Mouse (Mus musculus) MEL (cell line): Measurements from ENCODE around the gene Tnfrsf1a. TPM values are rescaled to one million over a fixed set of nuclear protein-coding genes. Genes with fewer than 3 reads are reported as not detected.

ENCODE experiments used
- DNase-seq: peaks from one replicate; pipeline ENCODE4 v3.0.0; 2011; ENCODE audit warnings: low read depth, low spot score
- H3K27ac ChIP-seq: 2 replicates; pipeline ENCODE4 v1.5.1; 2012; ENCODE audit warnings: low read depth, mild to moderate bottlenecking, control low read depth, low read length, moderate library complexity; ENCODE audit not compliant: control insufficient read depth
- H3K27me3 ChIP-seq, 2 experiments: fragments of 150-350 bp in 1 of 2; sonication (generic) in 1 of 2; 2 replicates each; pipeline ENCODE4 v1.6.1; 2012; ENCODE audit warnings: low read length in 2 of 2, mild to moderate bottlenecking in 2 of 2, improper control_type of control experiment in 1 of 2, moderate library complexity in 1 of 2; ENCODE audit not compliant: insufficient read depth in 2 of 2, control insufficient read depth in 1 of 2
- H3K36me3 ChIP-seq, 2 experiments: 2 replicates each; pipeline ENCODE4 v1.6.1; 2012 to 2014; ENCODE audit warnings: low read length in 2 of 2, improper control_type of control experiment in 1 of 2, inconsistent platforms in 1 of 2, mild to moderate bottlenecking in 1 of 2; ENCODE audit not compliant: insufficient read depth in 2 of 2, control insufficient read depth in 1 of 2
- H3K4me1 ChIP-seq, 2 experiments: fragments of 150-350 bp in 1 of 2; sonication (generic) in 1 of 2; 2 replicates each; pipeline ENCODE4 v1.6.1; 2012; ENCODE audit warnings: low read length in 2 of 2, improper control_type of control experiment in 1 of 2, mild to moderate bottlenecking in 1 of 2; ENCODE audit not compliant: insufficient read depth in 2 of 2, control insufficient read depth in 1 of 2
- H3K4me3 ChIP-seq, 2 experiments: fragments of 150-350 bp in 1 of 2; sonication (generic) in 1 of 2; 2 replicates each; pipeline ENCODE4 v1.5.1; 2012; ENCODE audit warnings: low read depth in 2 of 2, low read length in 2 of 2, mild to moderate bottlenecking in 2 of 2, moderate library complexity in 2 of 2, control low read depth in 1 of 2, improper control_type of control experiment in 1 of 2; ENCODE audit not compliant: control insufficient read depth in 1 of 2, insufficient read depth in 1 of 2
- H3K79me2 ChIP-seq: 2 replicates; pipeline ENCODE4 v1.6.1; 2012; ENCODE audit warnings: mild to moderate bottlenecking, low read length, moderate library complexity; ENCODE audit not compliant: control insufficient read depth, poor library complexity, insufficient read depth
- H3K9ac ChIP-seq: 2 replicates; pipeline ENCODE4 v1.6.1; 2012; ENCODE audit warnings: low read depth, mild to moderate bottlenecking, control low read depth, low read length, moderate library complexity; ENCODE audit not compliant: control insufficient read depth, poor library complexity, severe bottlenecking
- H3K9me3 ChIP-seq: fragments of 150-350 bp; sonication (generic); replicated peaks from 2 replicates; pipeline ENCODE4 v1.6.1; 2012; ENCODE audit warnings: mild to moderate bottlenecking, low read length, improper control_type of control experiment, moderate library complexity; ENCODE audit not compliant: insufficient read depth
- CHD2 ChIP-seq: IDR thresholded peaks from 2 replicates; pipeline ENCODE4 v1.6.1; 2011; ENCODE audit warnings: low read length, improper control_type of control experiment
- CTCF ChIP-seq, 3 experiments: IDR thresholded peaks in 2 of 3; conservative IDR thresholded peaks in 1 of 3; 2 replicates each; pipeline ENCODE4 v1.5.1; 2011 to 2012; ENCODE audit warnings: low read length in 3 of 3, low read depth in 2 of 3, mild to moderate bottlenecking in 2 of 3, improper control_type of control experiment in 1 of 3, inconsistent platforms in 1 of 3, mixed read lengths in 1 of 3, moderate library complexity in 1 of 3; ENCODE audit not compliant: control insufficient read depth in 1 of 3, insufficient read depth in 1 of 3, poor library complexity in 1 of 3, severe bottlenecking in 1 of 3
- E2F4 ChIP-seq: IDR thresholded peaks from 2 replicates; pipeline ENCODE4 v1.6.1; 2011; ENCODE audit warnings: low read depth, low read length, improper control_type of control experiment, borderline replicate concordance
- GABPA ChIP-seq: IDR thresholded peaks from 2 replicates; pipeline ENCODE4 v1.6.1; 2012; ENCODE audit warnings: low read depth, mild to moderate bottlenecking, inconsistent platforms, low read length, improper control_type of control experiment, moderate library complexity
- GATA1 ChIP-seq: IDR thresholded peaks from 2 replicates; pipeline ENCODE4 v1.6.1; 2011; ENCODE audit warnings: low read depth, low read length, improper control_type of control experiment
- HCFC1 ChIP-seq: IDR thresholded peaks from 2 replicates; pipeline ENCODE4 v1.6.1; 2012; ENCODE audit warnings: low read depth, mild to moderate bottlenecking, inconsistent platforms, low read length, improper control_type of control experiment, moderate library complexity
- JUND ChIP-seq: IDR thresholded peaks from 2 replicates; pipeline ENCODE4 v1.6.1; 2011; ENCODE audit warnings: low read depth, mild to moderate bottlenecking, improper control_type of control experiment, low read length
- MYC ChIP-seq: IDR thresholded peaks from 2 replicates; pipeline ENCODE4 v1.6.1; 2011; ENCODE audit warnings: low read depth, mild to moderate bottlenecking, low read length, improper control_type of control experiment, moderate library complexity
- POLR2A ChIP-seq, 2 experiments: IDR thresholded peaks; 2 replicates each; pipeline ENCODE4 v1.6.1; 2011 to 2012; ENCODE audit warnings: low read length in 2 of 2, mild to moderate bottlenecking in 2 of 2, control low read depth in 1 of 2, improper control_type of control experiment in 1 of 2, low read depth in 1 of 2, moderate library complexity in 1 of 2; ENCODE audit not compliant: control insufficient read depth in 1 of 2, insufficient read depth in 1 of 2, poor library complexity in 1 of 2
- POLR2AphosphoS2 ChIP-seq: IDR thresholded peaks from 2 replicates; pipeline ENCODE4 v1.6.1; 2011; ENCODE audit warnings: low read length, improper control_type of control experiment
- RCOR1 ChIP-seq: IDR thresholded peaks from 2 replicates; pipeline ENCODE4 v1.6.1; 2012; ENCODE audit warnings: low read depth, mild to moderate bottlenecking, inconsistent platforms, low read length, improper control_type of control experiment
- SIN3A ChIP-seq: IDR thresholded peaks from 2 replicates; pipeline ENCODE4 v1.6.1; 2012; ENCODE audit warnings: low read length, improper control_type of control experiment, inconsistent platforms
- SMC3 ChIP-seq: IDR thresholded peaks from 2 replicates; pipeline ENCODE4 v1.6.1; 2011; ENCODE audit warnings: low read depth, low read length, improper control_type of control experiment
- TCF12 ChIP-seq: IDR thresholded peaks from 2 replicates; pipeline ENCODE4 v1.6.1; 2014; ENCODE audit warnings: low read depth, mild to moderate bottlenecking, inconsistent platforms, low read length, improper control_type of control experiment, moderate library complexity
- USF1 ChIP-seq: IDR thresholded peaks from 2 replicates; pipeline ENCODE4 v1.6.1; 2014; ENCODE audit warnings: low read depth, mild to moderate bottlenecking, inconsistent platforms, low read length, improper control_type of control experiment, moderate library complexity
- USF2 ChIP-seq, 2 experiments: IDR thresholded peaks; 2 replicates each; pipeline ENCODE4 v1.6.1; 2011 to 2012; ENCODE audit warnings: improper control_type of control experiment in 2 of 2, low read length in 2 of 2, borderline replicate concordance in 1 of 2, inconsistent platforms in 1 of 2, low read depth in 1 of 2, mild to moderate bottlenecking in 1 of 2; ENCODE audit not compliant: insufficient read depth in 1 of 2
- ZKSCAN1 ChIP-seq: IDR thresholded peaks from 2 replicates; pipeline ENCODE4 v1.6.1; 2012; ENCODE audit warnings: low read depth, mild to moderate bottlenecking, inconsistent platforms, low read length, improper control_type of control experiment, moderate library complexity
- ZMIZ1 ChIP-seq: IDR thresholded peaks from 2 replicates; pipeline ENCODE4 v1.6.1; 2012; ENCODE audit warnings: low read depth, mild to moderate bottlenecking, inconsistent platforms, low read length, improper control_type of control experiment, moderate library complexity
- ZNF384 ChIP-seq: IDR thresholded peaks from 2 replicates; pipeline ENCODE4 v1.6.1; 2012; ENCODE audit warnings: low read depth, mild to moderate bottlenecking, inconsistent platforms, low read length, improper control_type of control experiment
- polyA plus RNA-seq, 2 experiments: library from polyadenylated mRNA; stranded (reverse) in 1 of 2; unstranded in 1 of 2; fragments of >175 nt in 1 of 2; fragments of >200 nt in 1 of 2; gene quantifications; 2 replicates each; pipeline versions ENCODE4 v1.2.1 to v1.2.4; 2012; ENCODE audit warnings: low replicate concordance in 2 of 2, low read depth in 1 of 2; ENCODE audit not compliant: insufficient read length in 2 of 2, insufficient read depth in 1 of 2, missing spikeins in 1 of 2
- total RNA-seq: library from RNA; depleted of rRNA; stranded (reverse); fragments of 300-350 nt; gene quantifications from 2 replicates; pipeline ENCODE4 v1.2.3, GENCODE M21; 2012

Gene Tnfrsf1a
- total and polyA plus RNA-seq, 3 experiments: 22.0 to 43.4 TPM; not detected in 1

GRCm38 (mm10) chr6:125334356-125334755 lies 14.8 kb upstream of the Tnfrsf1a start:
- Histone ChIP-seq H3K79me2 (no peaks in the 10 kb centered on the region), H3K9ac (no peak overlapping the region), H3K4me1 (no peaks in the 10 kb centered on the region), H3K36me3 (no peaks in the 10 kb centered on the region; a peak in 1 of 4 replicates), H3K27me3 (peaks cover 2 to 5% of the 10 kb centered on the region in 2 experiments), H3K4me3 (no peak overlapping the region), H3K9me3 (no peaks in the 10 kb centered on the region), H3K27ac (no peak overlapping the region)
- TF ChIP-seq JUND (no peak), ZKSCAN1 (no peak), SIN3A (no peak), ZNF384 (no peak), POLR2AphosphoS2 (no peak), MYC (no peak), POLR2A (IDR thresholded peaks at IDR 0.05; ENCODE audit: control insufficient read depth in 1 of 2, insufficient read depth in 1 of 2, low read depth in 1 of 2, low read length in 2 of 2, poor library complexity in 1 of 2) (no peak), GATA1 (no peak), RCOR1 (no peak), CHD2 (no peak), SMC3 (no peak)
- no peak for DNase-seq

- no peak for DNase-seq
- Histone ChIP-seq H3K27me3 (peaks cover 1 to 2% of the 10 kb centered on the region in 2 experiments), H3K9ac (no peak overlapping the region), H3K27ac (no peak overlapping the region), H3K9me3 (no peaks in the 10 kb centered on the region), H3K4me1 (no peaks in the 10 kb centered on the region), H3K79me2 (no peaks in the 10 kb centered on the region), H3K36me3 (no peaks in the 10 kb centered on the region), H3K4me3 (no peak overlapping the region)
- TF ChIP-seq USF2 (IDR thresholded peaks at IDR 0.05; ENCODE audit: borderline replicate concordance in 1 of 2, insufficient read depth in 1 of 2, low read depth in 1 of 2, low read length in 2 of 2): no peak
- TF ChIP-seq ZKSCAN1: no peak
- no peak for TF ChIP-seq HCFC1
- TF ChIP-seq CTCF (IDR thresholded peaks at IDR 0.05 in 2 of 3, conservative IDR thresholded peaks at IDR 0.05 in 1 of 3; ENCODE audit: control insufficient read depth in 1 of 3, insufficient read depth in 1 of 3, low read depth in 2 of 3, low read length in 3 of 3, poor library complexity in 1 of 3, severe bottlenecking in 1 of 3): no peak
- TF ChIP-seq JUND: no peak
- no peak for TF ChIP-seq E2F4
- no peak for TF ChIP-seq TCF12
- TF ChIP-seq GATA1: no peak
- TF ChIP-seq USF1: no peak
- TF ChIP-seq GABPA: no peak
- no peak for TF ChIP-seq ZMIZ1
- TF ChIP-seq SMC3: no peak
These were observed 10.1 kb upstream of the Tnfrsf1a start for GRCm38 (mm10) chr6:125338791-125339660.
